ENCODE assay signal across 31 mouse cellular contexts in genomic region chr4:130180909-130181602, GRCm38 (mm10). TPM values are rescaled to one million over a fixed set of nuclear protein-coding genes. Genes with fewer than 3 reads are reported as not detected.
A peak's percentile ranks its signal among the peaks of the same experiment; 100 is the strongest.
DNase-seq lines count a peak whose midpoint lies in the region; ATAC-seq lines count a peak whose summit lies in the region.
"Had no signal": no experiment of that assay in that cellular context is flagged by ENCODE, and none has a peak within 500 bp of the region (broad histone marks: within the 10 kb centered on the region; RNA-seq: fewer than 3 reads in every experiment).

No protein-coding gene starts in this region.

- intact Hi-C loops in heart, postnatal 10 days (cut with DNase I): no loop called here

- peaks cover 25% of the 10 kb centered on the region for H3K27me3 ChIP-seq in heart, embryonic 13.5 days (replicated peaks)
- no peaks in the 10 kb centered on the region for H3K27me3 ChIP-seq in kidney, embryonic 14.5 days (ENCODE audit: control insufficient read depth, insufficient read depth, low read length)
- H3K27me3 ChIP-seq: embryonic facial prominence, embryonic 12.5 days; embryonic facial prominence, embryonic 15.5 days had no signal

- no peak overlapping the region for H3K9ac ChIP-seq in heart, embryonic 13.5 days
- H3K9ac ChIP-seq in kidney, embryonic 14.5 days (ENCODE audit: low read depth, low read length): no peak overlapping the region
- H3K9ac ChIP-seq: embryonic facial prominence, embryonic 12.5 days; embryonic facial prominence, embryonic 15.5 days; heart, embryonic 12.5 days; hindbrain, embryonic 12.5 days; hindbrain, embryonic 15.5 days had no signal

- no peak overlapping the region for H3K4me3 ChIP-seq in heart, embryonic 13.5 days
- no peak overlapping the region for H3K4me3 ChIP-seq in kidney, embryonic 14.5 days (ENCODE audit: low read length)
- H3K4me3 ChIP-seq: embryonic facial prominence, embryonic 12.5 days; embryonic facial prominence, embryonic 15.5 days; heart, adult 2 months; heart, embryonic 12.5 days; hindbrain, embryonic 12.5 days; hindbrain, embryonic 15.5 days had no signal

- no peaks in the 10 kb centered on the region for H3K9me3 ChIP-seq in heart, embryonic 13.5 days
- no peaks in the 10 kb centered on the region for H3K9me3 ChIP-seq in kidney, embryonic 14.5 days (ENCODE audit: control insufficient read depth, low read length)
- H3K9me3 ChIP-seq: embryonic facial prominence, embryonic 12.5 days; embryonic facial prominence, embryonic 15.5 days; heart, embryonic 12.5 days; hindbrain, embryonic 12.5 days; hindbrain, embryonic 15.5 days had no signal

- no peaks in the 10 kb centered on the region for H3K36me3 ChIP-seq in heart, embryonic 13.5 days
- H3K36me3 ChIP-seq in kidney, embryonic 14.5 days (ENCODE audit: control insufficient read depth, insufficient read depth, low read length): no peaks in the 10 kb centered on the region
- H3K36me3 ChIP-seq: embryonic facial prominence, embryonic 12.5 days; embryonic facial prominence, embryonic 15.5 days; heart, embryonic 12.5 days; hindbrain, embryonic 12.5 days; hindbrain, embryonic 15.5 days had no signal

- WGBS in heart, embryonic 13.5 days: 81% methylated on average over 7 of the region's 7 CpGs
- WGBS in kidney, embryonic 14.5 days: 55% methylated on average over 7 of the region's 7 CpGs

- ATAC-seq in heart, embryonic 13.5 days (ENCODE audit: extremely low read depth, insufficient number of reproducible peaks, low FRiP score, low TSS enrichment): no peak
- ATAC-seq in kidney, embryonic 14.5 days (ENCODE audit: low FRiP score, low TSS enrichment): no peak
- ATAC-seq: CD4-positive, CD25-positive, alpha-beta regulatory T cell, adult 4 months; forebrain, embryonic 14.5 days had no signal

- 0 out of 2 replicates have a peak overlapping the region, but pooled peaks have one; percentile 53 for H3K27ac ChIP-seq in heart, embryonic 13.5 days (replicated peaks)
- H3K27ac ChIP-seq in kidney, embryonic 14.5 days (ENCODE audit: low read depth, low read length): no peak overlapping the region
- H3K27ac ChIP-seq: embryonic facial prominence, embryonic 12.5 days; embryonic facial prominence, embryonic 15.5 days; heart, adult 2 months; hindbrain, embryonic 12.5 days; hindbrain, embryonic 15.5 days had no signal

- peaks cover 40% of the 10 kb centered on the region for H3K4me1 ChIP-seq in heart, embryonic 13.5 days
- peaks cover 11% of the 10 kb centered on the region; the same call in 1 of the 2 replicates for H3K4me1 ChIP-seq in kidney, embryonic 14.5 days (ENCODE audit: control insufficient read depth, insufficient read depth, low read length)
- H3K4me1 ChIP-seq: hindbrain, embryonic 15.5 days had no signal

- DNase-seq in adrenal gland, adult 2 months: peak; percentile 68
- DNase-seq in adrenal gland, postnatal 4 days (ENCODE audit: low spot score in 2 of 2): no peak
- no peak for DNase-seq in heart, postnatal 10 days
- peak; percentile 1 for DNase-seq in kidney, adult 11 months
- DNase-seq in 416B (ENCODE audit: low read depth): peak; percentile 45
- DNase-seq: cerebellum, adult 11 months; cerebellum, adult 2 months; cerebellum, adult 9-11 months; cerebellum, postnatal 25 days; gastrocnemius, postnatal 25 days had no signal

- no peak overlapping the region for H3K4me2 ChIP-seq in heart, embryonic 13.5 days
- H3K4me2 ChIP-seq in kidney, embryonic 14.5 days (replicated peaks; ENCODE audit: low read depth, low read length): no peak overlapping the region
- H3K4me2 ChIP-seq: embryonic facial prominence, embryonic 12.5 days; embryonic facial prominence, embryonic 15.5 days; heart, embryonic 12.5 days; hindbrain, embryonic 12.5 days; hindbrain, embryonic 15.5 days had no signal

RNA-seq across cellular contexts. Expression of gene Tinagl1, which starts 6.1 kb away (rescaled TPM):
- 100 to 1,000 TPM; 115 to 136 TPM for total RNA-seq in adrenal gland, adult 2 months (2021)
- polyA plus RNA-seq in adrenal gland, adult 2 months (2012; rRNA removed): 311 and 341 TPM in 2 replicates
- total RNA-seq in adrenal gland, postnatal 4 days (2021): 10 to 100 TPM; 70.0 to 74.0 TPM
- polyA plus RNA-seq in heart, embryonic 13.5 days (2015; fragmentation: Nextera tagmentation; extraction: Ambion mirVana): 47.4 and 53.0 TPM in 2 replicates
- total RNA-seq in heart, postnatal 10 days (2021): 10 to 100 TPM; 64.6 to 83.6 TPM
- polyA plus RNA-seq in kidney, embryonic 14.5 days (2014; fragmentation: Nextera tagmentation; extraction: Ambion mirVana): 20.9 and 26.1 TPM in 2 replicates
- polyA plus RNA-seq: CD4-positive, CD25-positive, alpha-beta regulatory T cell, adult 4 months had no signal

RNA-seq across cellular contexts. Expression of gene Gm853, which starts 41.1 kb away (rescaled TPM):
- not detected for total RNA-seq in adrenal gland, adult 2 months (2021)
- not detected in 2 replicates for polyA plus RNA-seq in adrenal gland, adult 2 months (2012; rRNA removed)
- total RNA-seq in adrenal gland, postnatal 4 days (2021): not detected
- not detected in 2 replicates for polyA plus RNA-seq in heart, embryonic 13.5 days (2015; fragmentation: Nextera tagmentation; extraction: Ambion mirVana)
- total RNA-seq in heart, postnatal 10 days (2021): not detected
- not detected in 2 replicates for polyA plus RNA-seq in kidney, embryonic 14.5 days (2014; fragmentation: Nextera tagmentation; extraction: Ambion mirVana)
- total RNA-seq: adrenal gland, postnatal 36 days; common myeloid progenitor, adult 5-6 weeks; gastrocnemius, adult 8-10 months; gastrocnemius, postnatal 25 days; heart, adult 2 months; heart, postnatal 14 days; hematopoietic stem cell, adult 5-6 weeks; MEL had no signal
- polyA plus RNA-seq: C2C12; CD4-positive, CD25-positive, alpha-beta regulatory T cell, adult 4 months; embryonic facial prominence, embryonic 12.5 days; embryonic facial prominence, embryonic 15.5 days; forebrain, embryonic 11.5 days; gonadal fat pad, adult 2 months; heart, adult 2 months; heart, embryonic 12.5 days; intestine, embryonic 14.5 days; intestine, postnatal 0 days had no signal

RNA-seq across cellular contexts. Expression of gene Hcrtr1, which starts 41.9 kb away (rescaled TPM):
- under 1 TPM; 0.69 to 0.86 TPM for total RNA-seq in adrenal gland, adult 2 months (2021)
- 7.6 and 10.5 TPM in 2 replicates for polyA plus RNA-seq in adrenal gland, adult 2 months (2012; rRNA removed)
- total RNA-seq in adrenal gland, postnatal 4 days (2021): 1 to 10 TPM; 1.2 to 1.8 TPM
- polyA plus RNA-seq in heart, embryonic 13.5 days (2015; fragmentation: Nextera tagmentation; extraction: Ambion mirVana): 0.32 TPM in 1 of 2 replicates, not detected in the other
- total RNA-seq in heart, postnatal 10 days (2021): not detected
- polyA plus RNA-seq in kidney, embryonic 14.5 days (2014; fragmentation: Nextera tagmentation; extraction: Ambion mirVana): not detected in 2 replicates
- total RNA-seq: common myeloid progenitor, adult 5-6 weeks; gastrocnemius, postnatal 25 days; heart, adult 2 months; hematopoietic stem cell, adult 5-6 weeks; MEL had no signal
- polyA plus RNA-seq: C2C12; CD4-positive, CD25-positive, alpha-beta regulatory T cell, adult 4 months; embryonic facial prominence, embryonic 15.5 days; heart, embryonic 12.5 days; intestine, embryonic 14.5 days had no signal

Comparison
In these comparisons a context has a peak if more than half of its experiments do, and no peak if none do; other contexts are left out.
1. DNase-seq: peak in adrenal gland, adult 2 months (single experiment), kidney, adult 11 months (single experiment) and 416B (single experiment); none in adrenal gland, postnatal 4 days (0 of 2) and heart, postnatal 10 days (0 of 2).